Mouse (Mus musculus): ENCODE results near the gene Zfp341.

- TF ChIP-seq POLR2A (IDR thresholded peaks at IDR 0.05; ENCODE audit: insufficient read length, low read depth) (no peak), E2F4 (IDR thresholded peaks at IDR 0.05; ENCODE audit: insufficient read depth) (no peak), TCF12 (IDR thresholded peaks at IDR 0.05; ENCODE audit: insufficient read depth, poor library complexity, severe bottlenecking) (no peak)
Measured at GRCm38 (mm10) chr2:154593025-154593424, 20.1 kb upstream of the Zfp341 start.

Data from myocyte (in vitro differentiated cells).